Mouse (Mus musculus): ENCODE measurements around the gene Tnfsf9. TPM values are rescaled to one million over a fixed set of nuclear protein-coding genes. Genes with fewer than 3 reads are reported as not detected.

Gene Tnfsf9
- polyA plus RNA-seq, 1 experiment = 2.7 TPM

GRCm38 (mm10) chr17:57134693-57135092 lies 29.6 kb downstream of the Tnfsf9 start:
- no peak for TF ChIP-seq POLR2A (IDR thresholded peaks at IDR 0.05; ENCODE audit: low read depth, low read length)
- Histone ChIP-seq H3K4me1 (ENCODE audit: control insufficient read depth, insufficient read depth, insufficient read length) (no peaks in the 10 kb centered on the region), H3K27me3 (ENCODE audit: control insufficient read depth, insufficient read depth, low read length) (no peaks in the 10 kb centered on the region), H3K36me3 (ENCODE audit: control insufficient read depth, insufficient read depth, low read length) (no peaks in the 10 kb centered on the region), H3K4me3 (ENCODE audit: extremely low read depth, insufficient read depth, insufficient read length) (no peak overlapping the region), H3K27ac (ENCODE audit: insufficient read depth, low read length) (no peak overlapping the region)
- DNase-seq (ENCODE audit: low read depth in 1 of 2, low spot score in 2 of 2) = no peak
- WGBS = 71% methylated on average over 2 of the region's 2 CpGs

GRCm38 (mm10) chr17:57135635-57136034 lies 30.5 kb downstream of the Tnfsf9 start:
- H3K4me1 ChIP-seq (ENCODE audit: control insufficient read depth, insufficient read depth, insufficient read length) = no peaks in the 10 kb centered on the region
- no peak for TF ChIP-seq POLR2A (IDR thresholded peaks at IDR 0.05; ENCODE audit: low read depth, low read length)
- TF ChIP-seq CTCF (IDR thresholded peaks at IDR 0.05; ENCODE audit: extremely low read depth, insufficient read depth, insufficient read length, insufficient replicate concordance) = no peak
- H3K27me3 ChIP-seq (ENCODE audit: control insufficient read depth, insufficient read depth, low read length) = no peaks in the 10 kb centered on the region
- H3K36me3 ChIP-seq (ENCODE audit: control insufficient read depth, insufficient read depth, low read length) = no peaks in the 10 kb centered on the region
- H3K4me3 ChIP-seq (ENCODE audit: extremely low read depth, insufficient read depth, insufficient read length) = no peak overlapping the region
- no peak overlapping the region for H3K27ac ChIP-seq (ENCODE audit: insufficient read depth, low read length)
- DNase-seq (ENCODE audit: low read depth in 1 of 2, low spot score in 2 of 2) = no peak
- WGBS = 78% methylated on average over 3 of the region's 3 CpGs

- H3K4me3 ChIP-seq (ENCODE audit: extremely low read depth, insufficient read depth, insufficient read length) = no peak overlapping the region
- WGBS = 93% methylated on average over 4 of the region's 4 CpGs
- no peaks in the 10 kb centered on the region for H3K36me3 ChIP-seq (ENCODE audit: control insufficient read depth, insufficient read depth, low read length)
- H3K4me1 ChIP-seq (ENCODE audit: control insufficient read depth, insufficient read depth, insufficient read length) = no peaks in the 10 kb centered on the region
- H3K27ac ChIP-seq (ENCODE audit: insufficient read depth, low read length) = no peak overlapping the region
- H3K27me3 ChIP-seq (ENCODE audit: control insufficient read depth, insufficient read depth, low read length) = no peaks in the 10 kb centered on the region
- no peak for DNase-seq (ENCODE audit: low read depth in 1 of 2, low spot score in 2 of 2)
- TF ChIP-seq CTCF (IDR thresholded peaks at IDR 0.05; ENCODE audit: extremely low read depth, insufficient read depth, insufficient read length, insufficient replicate concordance) = no peak
- TF ChIP-seq POLR2A (IDR thresholded peaks at IDR 0.05; ENCODE audit: low read depth, low read length) = no peak
These were observed 33.6 kb downstream of the Tnfsf9 start for GRCm38 (mm10) chr17:57138676-57139075.

- Histone ChIP-seq H3K27ac (ENCODE audit: insufficient read depth, low read length) (no peak overlapping the region), H3K27me3 (ENCODE audit: control insufficient read depth, insufficient read depth, low read length) (no peaks in the 10 kb centered on the region), H3K4me3 (ENCODE audit: extremely low read depth, insufficient read depth, insufficient read length) (no peak overlapping the region), H3K4me1 (ENCODE audit: control insufficient read depth, insufficient read depth, insufficient read length) (no peaks in the 10 kb centered on the region), H3K36me3 (ENCODE audit: control insufficient read depth, insufficient read depth, low read length) (no peaks in the 10 kb centered on the region)
- WGBS = 73% methylated on average over 3 of the region's 3 CpGs
- no peak for TF ChIP-seq CTCF (IDR thresholded peaks at IDR 0.05; ENCODE audit: extremely low read depth, insufficient read depth, insufficient read length, insufficient replicate concordance)
- no peak for TF ChIP-seq POLR2A (IDR thresholded peaks at IDR 0.05; ENCODE audit: low read depth, low read length)
- DNase-seq (ENCODE audit: low read depth in 1 of 2, low spot score in 2 of 2) = no peak
These were observed 34.6 kb downstream of the Tnfsf9 start for GRCm38 (mm10) chr17:57139708-57140107.

- WGBS = 71% methylated on average over 3 of the region's 3 CpGs
- TF ChIP-seq POLR2A (IDR thresholded peaks at IDR 0.05; ENCODE audit: low read depth, low read length) (no peak), CTCF (IDR thresholded peaks at IDR 0.05; ENCODE audit: extremely low read depth, insufficient read depth, insufficient read length, insufficient replicate concordance) (no peak)
- H3K27me3 ChIP-seq (ENCODE audit: control insufficient read depth, insufficient read depth, low read length) = no peaks in the 10 kb centered on the region; the same call in 1 of the 2 replicates
These were observed 38.6 kb downstream of the Tnfsf9 start for GRCm38 (mm10) chr17:57143704-57144103.

GRCm38 (mm10) chr17:57145115-57145514 lies 40.0 kb downstream of the Tnfsf9 start:
- H3K4me3 ChIP-seq (ENCODE audit: extremely low read depth, insufficient read depth, insufficient read length) = no peak overlapping the region
- DNase-seq (ENCODE audit: low read depth in 1 of 2, low spot score in 2 of 2) = no peak
- H3K27me3 ChIP-seq (ENCODE audit: control insufficient read depth, insufficient read depth, low read length) = no peaks in the 10 kb centered on the region; the same call in none of the 2 replicates
- no peaks in the 10 kb centered on the region for H3K4me1 ChIP-seq (ENCODE audit: control insufficient read depth, insufficient read depth, insufficient read length)
- 90% methylated on average over 1 of the region's 1 CpGs for WGBS
- H3K27ac ChIP-seq (ENCODE audit: insufficient read depth, low read length) = no peak overlapping the region
- no peak for TF ChIP-seq CTCF (IDR thresholded peaks at IDR 0.05; ENCODE audit: extremely low read depth, insufficient read depth, insufficient read length, insufficient replicate concordance)
- TF ChIP-seq POLR2A (IDR thresholded peaks at IDR 0.05; ENCODE audit: low read depth, low read length) = no peak
- no peaks in the 10 kb centered on the region for H3K36me3 ChIP-seq (ENCODE audit: control insufficient read depth, insufficient read depth, low read length)

More at GRCm38 (mm10) chr17:57143704-57144103, 38.6 kb downstream of the Tnfsf9 start:
- no peaks in the 10 kb centered on the region for H3K36me3 ChIP-seq (ENCODE audit: control insufficient read depth, insufficient read depth, low read length)
- DNase-seq (ENCODE audit: low read depth in 1 of 2, low spot score in 2 of 2) = no peak
- H3K27ac ChIP-seq (ENCODE audit: insufficient read depth, low read length) = no peak overlapping the region
- H3K4me3 ChIP-seq (ENCODE audit: extremely low read depth, insufficient read depth, insufficient read length) = no peak overlapping the region
- no peaks in the 10 kb centered on the region for H3K4me1 ChIP-seq (ENCODE audit: control insufficient read depth, insufficient read depth, insufficient read length)

- H3K36me3 ChIP-seq (ENCODE audit: control insufficient read depth, insufficient read depth, low read length) = no peaks in the 10 kb centered on the region
- 80% methylated on average over 4 of the region's 4 CpGs for WGBS
- no peak overlapping the region for H3K27ac ChIP-seq (ENCODE audit: insufficient read depth, low read length)
- TF ChIP-seq CTCF (IDR thresholded peaks at IDR 0.05; ENCODE audit: extremely low read depth, insufficient read depth, insufficient read length, insufficient replicate concordance) (no peak), POLR2A (IDR thresholded peaks at IDR 0.05; ENCODE audit: low read depth, low read length) (no peak)
- no peaks in the 10 kb centered on the region; the same call in none of the 2 replicates for H3K27me3 ChIP-seq (ENCODE audit: control insufficient read depth, insufficient read depth, low read length)
- H3K4me1 ChIP-seq (ENCODE audit: control insufficient read depth, insufficient read depth, insufficient read length) = no peaks in the 10 kb centered on the region
- H3K4me3 ChIP-seq (ENCODE audit: extremely low read depth, insufficient read depth, insufficient read length) = no peak overlapping the region
- DNase-seq (ENCODE audit: low read depth in 1 of 2, low spot score in 2 of 2) = no peak
These were observed 43.2 kb downstream of the Tnfsf9 start for GRCm38 (mm10) chr17:57148343-57148742.
